Comparison of ENCODE assay signal across 9 mouse cellular contexts in the genomic region with DNA sequence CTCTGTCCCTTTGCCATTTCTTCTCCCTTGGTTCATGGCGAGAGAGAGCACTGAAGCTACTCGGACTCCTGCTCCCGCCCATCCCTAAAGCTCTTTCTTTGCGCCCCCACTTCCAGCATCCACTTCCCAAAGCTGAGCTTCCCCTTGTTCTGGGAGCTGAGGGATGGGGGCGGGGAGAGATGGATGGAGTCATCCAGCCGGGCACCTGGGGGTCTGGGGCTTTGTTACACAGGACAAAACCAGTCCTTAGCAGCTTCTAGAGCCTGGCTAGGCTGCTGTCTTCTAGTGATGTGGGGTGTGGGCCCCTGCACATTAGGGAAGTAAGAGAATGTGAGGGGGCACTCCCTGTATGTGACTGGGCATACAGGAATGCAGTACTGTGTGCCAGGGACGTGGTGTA. TPM values are rescaled to one million over a fixed set of nuclear protein-coding genes. Genes with fewer than 3 reads are reported as not detected.
DNase-seq lines count a peak whose midpoint lies in the region; ATAC-seq lines count a peak whose summit lies in the region.
"Had no signal": no experiment of that assay in that cellular context is flagged by ENCODE, and none has a peak within 500 bp of the region (broad histone marks: within the 10 kb centered on the region; RNA-seq: fewer than 3 reads in every experiment).

No protein-coding gene starts in this region.

- WGBS in kidney, embryonic 14.5 days, result 12% methylated on average over 7 of the region's 7 CpGs
- 26% methylated on average over 7 of the region's 7 CpGs for WGBS in hindbrain, embryonic 12.5 days
- 26% methylated on average over 7 of the region's 7 CpGs for WGBS in midbrain, embryonic 10.5 days

- H3K36me3 ChIP-seq in kidney, embryonic 14.5 days (ENCODE audit: control insufficient read depth, insufficient read depth, low read length), result no peaks in the 10 kb centered on the region
- no peaks in the 10 kb centered on the region for H3K36me3 ChIP-seq in hindbrain, embryonic 12.5 days
- no peaks in the 10 kb centered on the region for H3K36me3 ChIP-seq in midbrain, embryonic 10.5 days

- H3K9ac ChIP-seq in kidney, embryonic 14.5 days (ENCODE audit: low read depth, low read length), result no peak overlapping the region
- H3K9ac ChIP-seq in hindbrain, embryonic 12.5 days, result peak overlapping the region; percentile 62

- H3K27me3 ChIP-seq in kidney, embryonic 14.5 days (ENCODE audit: control insufficient read depth, insufficient read depth, low read length), result peaks cover 3% of the 10 kb centered on the region; the same call in 1 of the 2 replicates
- peaks cover 7% of the 10 kb centered on the region; the same call in 1 of the 2 replicates for H3K27me3 ChIP-seq in hindbrain, embryonic 12.5 days
- H3K27me3 ChIP-seq in midbrain, embryonic 10.5 days (ENCODE audit: low read depth, poor library complexity, severe bottlenecking), result peaks cover 96% of the 10 kb centered on the region

- no peak for ATAC-seq in kidney, embryonic 14.5 days (ENCODE audit: low FRiP score, low TSS enrichment)
- ATAC-seq in hindbrain, embryonic 12.5 days (ENCODE audit: low FRiP score), result peak; percentile 82
- ATAC-seq in megakaryocyte-erythroid progenitor cell, adult 5-6 weeks (replicated peaks; ENCODE audit: low FRiP score, low TSS enrichment, poor library complexity, severe bottlenecking), result no peak

- DNase-seq in kidney, adult 18-20 months, result no peak
- DNase-seq in brain, adult 2 months (ENCODE audit: low read depth, low spot score), result peak; percentile 50
- DNase-seq in midbrain, embryonic 10.5 days (ENCODE audit: low spot score), result peak; percentile 37
- no peak for DNase-seq in urinary bladder, adult 2 months (ENCODE audit: low spot score)
- no peak for DNase-seq in thymus, postnatal 36 days

- peak overlapping the region; percentile 46 for H3K4me2 ChIP-seq in kidney, embryonic 14.5 days (replicated peaks; ENCODE audit: low read depth, low read length)
- H3K4me2 ChIP-seq in hindbrain, embryonic 12.5 days (replicated peaks), result peak overlapping the region; percentile 49

- no peak overlapping the region for H3K27ac ChIP-seq in kidney, embryonic 14.5 days (ENCODE audit: low read depth, low read length)
- peak overlapping the region; percentile 90 for H3K27ac ChIP-seq in hindbrain, embryonic 12.5 days
- H3K27ac ChIP-seq in midbrain, embryonic 10.5 days (replicated peaks), result peak overlapping the region; percentile 87

- H3K9me3 ChIP-seq in kidney, embryonic 14.5 days (ENCODE audit: control insufficient read depth, low read length), result no peaks in the 10 kb centered on the region
- no peaks in the 10 kb centered on the region for H3K9me3 ChIP-seq in hindbrain, embryonic 12.5 days (replicated peaks)
- H3K9me3 ChIP-seq in midbrain, embryonic 10.5 days (replicated peaks), result no peaks in the 10 kb centered on the region

- H3K4me3 ChIP-seq in kidney, embryonic 14.5 days (ENCODE audit: low read length), result peak overlapping the region; percentile 16
- H3K4me3 ChIP-seq in hindbrain, embryonic 12.5 days, result peak overlapping the region; percentile 43
- peak overlapping the region; percentile 54 for H3K4me3 ChIP-seq in midbrain, embryonic 10.5 days

- no peaks in the 10 kb centered on the region for H3K4me1 ChIP-seq in kidney, embryonic 14.5 days (ENCODE audit: control insufficient read depth, insufficient read depth, low read length)
- H3K4me1 ChIP-seq in hindbrain, embryonic 12.5 days, result 0 out of 2 replicates have a peak, but pooled peaks cover 3% of the 10 kb centered on the region
- peaks cover 13% of the 10 kb centered on the region for H3K4me1 ChIP-seq in midbrain, embryonic 10.5 days

RNA-seq across cellular contexts. Expression of a gene that starts 0.5 kb away (rescaled TPM):
- polyA plus RNA-seq in kidney, embryonic 14.5 days (2014; fragmentation: Nextera tagmentation; extraction: Ambion mirVana), result 4.2 and 4.8 TPM in 2 replicates
- 81.5 and 97.9 TPM in 2 replicates for polyA plus RNA-seq in hindbrain, embryonic 12.5 days (2016; fragmentation: Nextera tagmentation; extraction: Ambion mirVana)
- polyA plus RNA-seq in midbrain, embryonic 10.5 days (2016; fragmentation: Nextera tagmentation; extraction: Ambion mirVana), result 41.7 and 76.9 TPM in 2 replicates
- total RNA-seq in megakaryocyte-erythroid progenitor cell, adult 5-6 weeks (2014; fragmentation: Nextera tagmentation), result not detected in 2 replicates
- total RNA-seq in megakaryocyte-erythroid progenitor cell, adult 5-6 weeks (2017), result not detected in 2 replicates
- 1.1 and 1.3 TPM in 2 replicates for polyA plus RNA-seq in urinary bladder, adult 2 months (2012; rRNA removed)
- polyA plus RNA-seq: liver, adult 2 months had no signal

Comparison
In these comparisons a context has a peak if more than half of its experiments do, and no peak if none do; other contexts are left out.
1. DNase-seq: peak in brain, adult 2 months (single experiment) and midbrain, embryonic 10.5 days (single experiment); none in kidney, adult 18-20 months (single experiment), urinary bladder, adult 2 months (single experiment) and thymus, postnatal 36 days (0 of 2).
2. Peak in every context shown above with its lines, with median percentiles within 50 percentile points of each other: H3K4me3 ChIP-seq.